Mouse (Mus musculus) bone marrow, adult 2 months (tissue): ENCODE data around the gene Prnp. TPM values are rescaled to one million over a fixed set of nuclear protein-coding genes. Genes with fewer than 3 reads are reported as not detected.

Experiments
- H3K27ac ChIP-seq: fragments of 200-500 bp; 2 replicates; pipeline ENCODE4 v1.5.1; 2012; ENCODE audit warnings: low read depth, mild to moderate bottlenecking, control low read depth, inconsistent platforms, low read length; ENCODE audit not compliant: control insufficient read depth, poor library complexity, insufficient read depth
- H3K4me1 ChIP-seq: fragments of 200-500 bp; 2 replicates; pipeline ENCODE4 v1.6.1; 2011; ENCODE audit warnings: low read length; ENCODE audit not compliant: control insufficient read depth, insufficient read depth
- H3K4me3 ChIP-seq: fragments of 200-500 bp; replicated peaks from 2 replicates; pipeline ENCODE3; 2011; ENCODE audit warnings: mild to moderate bottlenecking, low read depth, low read length, control low read depth; ENCODE audit not compliant: control insufficient read depth
- CTCF ChIP-seq: fragments of 200-500 bp; IDR thresholded peaks from 2 replicates; pipeline ENCODE4 v1.5.1; 2011; ENCODE audit warnings: low read length, control low read depth; ENCODE audit not compliant: control insufficient read depth, insufficient read depth
- POLR2A ChIP-seq: fragments of 200-500 bp; IDR thresholded peaks from 2 replicates; pipeline ENCODE4 v1.6.1; 2011; ENCODE audit warnings: low read depth, mild to moderate bottlenecking, control low read depth, low read length, borderline replicate concordance; ENCODE audit not compliant: control insufficient read depth
- WGBS: fragments of 180-500 bp; shearing (Covaris S2); methylation state at CpG from one replicate; pipeline ENCODE4 v1.1.7; 2018; 5-methylcytosine and 5-hydroxymethylcytosine counted together
- polyA plus RNA-seq: library from polyadenylated mRNA; stranded (reverse); fragments of >200 nt; gene quantifications from 2 replicates; pipeline ENCODE4 v1.2.4, GENCODE M21; 2011; ENCODE audit warnings: low replicate concordance; ENCODE audit not compliant: missing spikeins, insufficient read depth, insufficient read length

Prnp gene
- polyA plus RNA-seq, 1 experiment, result 26.4 TPM

DNA sequence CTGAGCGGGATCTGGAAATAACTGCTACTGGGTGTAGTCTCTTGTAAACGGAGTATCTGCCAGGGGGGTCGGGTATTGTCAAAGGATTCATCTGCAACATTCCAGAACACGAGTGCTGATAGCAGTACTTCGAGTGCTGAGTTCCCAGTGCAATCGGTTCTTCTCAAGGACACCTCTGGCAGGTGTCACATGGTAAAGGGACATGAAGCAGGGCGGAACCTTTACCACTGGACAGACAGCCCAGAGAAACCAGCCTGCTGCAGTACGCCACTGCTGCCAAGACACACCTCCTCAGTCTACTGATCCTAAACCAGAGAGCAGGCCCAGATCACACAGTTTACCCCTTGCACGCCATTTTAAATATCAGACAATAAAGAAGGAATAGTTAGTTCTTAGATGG, 45.1 kb downstream of the Prnp start:
- TF ChIP-seq POLR2A (no peak), CTCF (no peak)
- WGBS, result 71% methylated on average over 9 of the region's 9 CpGs
- Histone ChIP-seq H3K4me3 (no peak overlapping the region), H3K4me1 (no peaks in the 10 kb centered on the region; the same call in 1 of the 2 replicates), H3K27ac (no peak overlapping the region)

DNA sequence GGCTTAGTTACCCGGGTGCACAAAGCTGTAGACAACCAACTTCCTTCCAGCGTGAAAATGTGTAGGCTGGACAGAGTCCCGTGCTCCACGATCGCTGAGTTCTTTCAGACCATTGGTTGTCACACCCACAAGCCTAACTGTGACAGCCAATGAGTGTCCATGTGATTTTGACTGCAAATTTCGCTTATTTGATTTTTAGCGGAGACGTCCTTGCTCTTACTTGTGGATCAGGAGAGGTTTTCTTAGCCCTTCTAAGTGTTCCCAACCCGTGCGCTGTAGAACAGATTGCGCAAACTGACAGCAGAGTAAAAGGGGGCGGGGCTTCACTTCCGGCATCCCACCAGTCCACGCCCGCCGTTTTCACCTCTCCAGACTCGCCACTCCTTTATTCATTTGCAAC, 45.5 kb downstream of the Prnp start:
- Histone ChIP-seq H3K4me1 (no peaks in the 10 kb centered on the region; the same call in 1 of the 2 replicates), H3K4me3 (no peak overlapping the region), H3K27ac (no peak overlapping the region)
- TF ChIP-seq POLR2A, result no peak
- 9% methylated on average over 17 of the region's 17 CpGs for WGBS

DNA sequence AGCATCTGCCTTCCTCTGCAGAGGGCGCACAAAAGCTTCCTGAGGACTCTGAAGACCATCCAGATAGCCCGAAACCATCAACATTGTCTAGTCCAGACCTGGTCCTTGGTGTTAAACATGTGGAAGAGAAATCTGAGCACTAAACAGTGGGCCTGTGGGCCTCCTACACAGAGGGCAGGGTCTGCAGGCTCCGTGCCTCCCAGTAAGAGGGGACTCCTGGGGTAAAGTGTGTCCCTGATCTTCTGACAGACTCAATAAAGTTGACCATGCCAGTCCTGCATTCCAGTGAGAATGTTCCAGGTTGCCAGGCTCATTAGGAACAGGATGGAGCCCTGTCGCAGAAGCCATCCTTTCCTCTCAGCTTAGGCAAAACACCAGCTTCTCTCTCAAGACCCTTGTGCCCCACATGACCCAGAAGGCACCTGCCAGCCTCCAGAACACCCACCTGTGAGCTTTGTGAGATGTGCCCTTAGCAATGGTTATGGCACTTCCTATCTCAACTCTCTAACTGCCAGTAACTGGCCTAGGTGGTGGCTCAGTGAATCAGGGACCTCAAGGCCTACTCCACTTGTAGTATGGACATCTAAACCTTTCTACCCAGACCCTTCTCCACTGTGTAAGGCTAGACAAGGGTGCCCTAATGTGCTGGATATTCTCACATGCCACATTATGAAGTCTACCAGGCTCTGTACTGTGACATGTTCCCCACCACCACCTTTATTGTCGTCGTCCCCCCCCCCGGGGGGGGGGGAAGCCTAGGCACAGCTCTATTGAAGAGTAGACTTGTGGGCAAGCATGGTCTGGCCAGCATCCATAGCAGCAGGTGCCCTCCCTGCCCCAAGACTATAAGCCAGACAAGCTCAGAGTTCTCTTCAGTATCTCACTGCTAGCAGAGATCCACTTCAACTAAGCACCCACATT, 46.9 kb downstream of the Prnp start:
- Histone ChIP-seq H3K4me3 (no peak overlapping the region), H3K27ac (no peak overlapping the region), H3K4me1 (no peaks in the 10 kb centered on the region; the same call in 1 of the 2 replicates)
- no peak for TF ChIP-seq CTCF
- no peak for TF ChIP-seq POLR2A
- WGBS, result 75% methylated on average over 7 of the region's 7 CpGs

DNA sequence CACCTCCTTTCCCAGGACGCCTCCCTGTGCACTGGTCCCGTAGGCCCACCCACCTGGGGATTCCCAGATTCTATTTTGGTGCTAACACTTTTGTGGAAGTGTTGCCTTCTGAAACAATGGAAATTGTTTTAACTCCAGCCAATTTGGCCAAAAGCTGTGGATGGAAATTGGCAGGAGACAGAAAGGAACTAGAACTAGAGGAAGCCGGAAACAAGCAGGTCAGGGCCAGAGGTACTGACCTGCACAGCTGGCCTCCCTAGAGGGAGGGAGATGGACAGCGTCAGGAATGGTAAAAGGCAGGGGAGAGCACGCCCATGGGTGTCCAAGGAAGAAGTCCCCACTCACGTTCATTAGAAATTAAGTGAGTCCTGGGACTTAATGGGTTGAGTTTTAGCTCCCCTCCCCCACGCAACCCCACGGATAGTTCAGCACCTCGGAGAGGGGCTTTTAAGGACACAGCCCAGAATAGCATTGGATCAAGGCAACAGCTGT, 48.0 kb downstream of the Prnp start:
- WGBS, result 64% methylated on average over 9 of the region's 9 CpGs
- Histone ChIP-seq H3K27ac (no peak overlapping the region), H3K4me3 (no peak overlapping the region), H3K4me1 (no peaks in the 10 kb centered on the region; the same call in 1 of the 2 replicates)
- no peak for TF ChIP-seq CTCF
- no peak for TF ChIP-seq POLR2A

DNA sequence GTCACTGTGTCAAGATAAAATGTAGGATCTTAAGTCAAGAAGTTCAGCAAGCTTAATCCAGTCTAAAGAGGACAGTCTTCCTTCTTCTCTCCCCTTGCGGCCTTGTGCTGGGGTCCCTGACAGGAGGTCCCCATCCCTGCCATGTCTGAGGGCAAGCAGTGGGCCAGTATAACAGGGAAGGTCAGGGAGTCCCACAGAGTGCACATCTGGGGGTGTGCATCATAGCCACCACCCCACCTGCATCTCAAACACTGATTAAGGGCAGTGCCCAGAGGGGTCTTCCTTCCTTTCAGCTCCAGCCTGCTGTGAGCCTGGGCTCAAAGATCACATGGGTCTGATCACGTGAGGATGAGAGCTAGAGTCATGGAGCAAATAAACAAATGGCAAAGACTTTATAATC, 51.9 kb downstream of the Prnp start:
- 66% methylated on average over 2 of the region's 2 CpGs for WGBS
- Histone ChIP-seq H3K27ac (no peak overlapping the region), H3K4me1 (no peaks in the 10 kb centered on the region), H3K4me3 (no peak overlapping the region)
- TF ChIP-seq POLR2A (no peak), CTCF (no peak)

DNA sequence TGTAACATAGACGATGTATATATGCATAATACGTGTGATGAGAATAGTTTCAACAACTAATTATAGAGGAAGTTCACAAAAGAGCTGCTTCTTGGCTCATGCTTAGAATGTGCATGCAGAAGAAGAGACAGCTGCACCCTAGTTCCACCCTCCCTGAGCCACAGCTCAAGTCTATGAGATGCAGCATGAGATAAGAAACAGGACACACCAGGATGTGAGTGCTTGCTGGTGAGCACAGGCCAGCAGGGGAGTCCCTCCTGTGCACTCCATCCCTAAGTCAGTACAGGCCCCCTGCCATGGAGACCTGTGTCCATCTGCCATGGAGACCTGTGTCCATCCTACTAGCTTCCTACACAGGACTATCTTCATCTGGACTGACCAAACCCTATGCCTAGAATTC, 60.9 kb downstream of the Prnp start:
- TF ChIP-seq POLR2A (no peak), CTCF (no peak)
- Histone ChIP-seq H3K4me1 (no peaks in the 10 kb centered on the region), H3K27ac (no peak overlapping the region), H3K4me3 (no peak overlapping the region)
- WGBS, result 64% methylated on average over 2 of the region's 2 CpGs

DNA sequence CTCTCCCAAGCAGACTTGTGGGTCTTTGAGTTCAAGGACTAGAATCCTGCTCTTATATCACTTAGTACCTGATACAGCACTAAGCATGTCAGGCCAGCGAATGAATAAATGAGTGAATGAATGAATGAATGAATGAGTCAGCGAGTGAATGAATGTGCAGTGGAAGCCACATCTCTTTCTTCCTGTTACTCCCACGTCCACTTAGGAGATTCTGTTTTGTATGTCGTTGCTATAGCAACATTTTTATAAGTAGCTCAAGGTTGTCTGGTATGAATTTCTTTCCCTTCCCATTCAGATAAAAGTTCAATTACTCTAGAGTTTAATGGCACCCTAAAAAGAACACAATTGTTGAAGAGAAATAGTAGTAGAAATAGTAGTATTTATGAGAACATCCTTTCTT, 61.4 kb downstream of the Prnp start:
- Histone ChIP-seq H3K4me1 (no peaks in the 10 kb centered on the region), H3K27ac (no peak overlapping the region), H3K4me3 (no peak overlapping the region)
- 70% methylated on average over 4 of the region's 4 CpGs for WGBS
- TF ChIP-seq CTCF (no peak), POLR2A (no peak)

DNA sequence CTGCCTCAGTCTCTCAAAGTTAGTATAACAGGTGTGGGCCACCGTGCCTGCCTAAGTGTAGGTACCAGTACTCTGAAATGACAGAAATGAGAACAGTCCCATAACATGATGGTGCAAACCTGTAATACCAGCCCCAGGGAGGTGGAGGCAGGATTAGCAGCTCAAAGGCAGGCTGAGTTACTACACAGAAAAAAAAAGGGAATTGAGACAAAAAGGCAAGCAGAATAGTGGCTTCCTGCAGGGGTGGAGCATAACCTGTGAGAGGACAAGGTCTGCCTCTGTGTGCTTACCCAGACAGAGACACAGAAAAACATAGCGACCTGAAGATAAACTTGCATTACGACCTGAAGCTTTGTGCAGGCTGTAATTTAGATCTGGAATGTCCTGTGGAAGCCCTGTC, 66.9 kb downstream of the Prnp start:
- no peaks in the 10 kb centered on the region; the same call in 1 of the 2 replicates for H3K4me1 ChIP-seq
- H3K4me3 ChIP-seq, result no peak overlapping the region
- 57% methylated on average over 3 of the region's 3 CpGs for WGBS
- TF ChIP-seq CTCF (no peak), POLR2A (no peak)
- no peak overlapping the region for H3K27ac ChIP-seq

DNA sequence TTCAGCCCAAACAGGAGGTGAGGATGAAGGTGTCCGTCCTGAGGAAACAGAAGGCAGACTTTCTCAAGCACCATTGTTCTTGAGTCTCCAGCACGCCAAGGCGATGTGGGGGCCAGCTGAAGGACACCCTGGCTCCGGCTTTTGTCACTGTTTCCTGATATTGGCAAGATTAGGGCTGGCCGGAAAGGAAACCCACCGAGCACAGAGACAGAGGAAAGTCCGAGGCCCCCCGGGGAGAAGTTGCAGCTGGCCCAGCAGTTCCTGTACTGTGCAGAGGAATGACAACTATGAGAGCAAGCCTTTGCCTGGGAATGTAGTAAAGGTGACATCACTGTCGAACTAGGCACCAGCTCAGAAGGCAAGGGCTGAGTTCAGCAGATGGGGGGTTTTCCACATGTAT, 71.1 kb downstream of the Prnp start:
- Histone ChIP-seq H3K4me3 (no peak overlapping the region), H3K27ac (no peak overlapping the region; the same call in 1 of the 2 replicates), H3K4me1 (no peaks in the 10 kb centered on the region; the same call in 1 of the 2 replicates)
- WGBS, result 10% methylated on average over 9 of the region's 9 CpGs
- TF ChIP-seq POLR2A, result no peak
- TF ChIP-seq CTCF, result no peak
